Mouse (Mus musculus) pancreas, adult 10 weeks (tissue): ENCODE results near the gene Epas1. TPM values are rescaled to one million over a fixed set of nuclear protein-coding genes. Genes with fewer than 3 reads are reported as not detected.

Experiments used
- polyA plus RNA-seq: library from polyadenylated mRNA; stranded (reverse); fragments of 350-450 nt; fragmentation: Illumina TruSeq; extraction: RNeasy Lipid Tissue Mini Kit (QIAGEN cat#74804); gene quantifications from one replicate; pipeline ENCODE4 v1.2.3, GENCODE M21; 2015; ENCODE audit warnings: low read depth, low replicate concordance; ENCODE audit not compliant: insufficient read depth

Epas1 gene
- 45.8 TPM for polyA plus RNA-seq

GRCm38 (mm10) chr17:86753130-86753821 is at the start of gene Epas1:
Gene Epas1, plus strand, starts transcription at chr17:86753700.

Other genes with a start within 250 kb of the Epas1 start
- gene Gm10309, start 248.5 kb upstream of the Epas1 start, polyA plus RNA-seq = not detected
- not detected for gene Tmem247, start 163.6 kb downstream of the Epas1 start, polyA plus RNA-seq
- gene Atp6v1e2, start 194.2 kb downstream of the Epas1 start, polyA plus RNA-seq = not detected
- 9.8 TPM for gene Rhoq, start 209.4 kb downstream of the Epas1 start, polyA plus RNA-seq